Mouse (Mus musculus) c-Kit-negative CD71-positive TER-119-positive erythroid progenitor cells, embryonic 14.5 days (primary cell): ENCODE results near the gene Spaar.

Experiments
- DNase-seq: peaks from one replicate; pipeline ENCODE4 v3.0.0-alpha.2; 2013; ENCODE audit warnings: low read depth, low spot score

The Spaar gene

DNA sequence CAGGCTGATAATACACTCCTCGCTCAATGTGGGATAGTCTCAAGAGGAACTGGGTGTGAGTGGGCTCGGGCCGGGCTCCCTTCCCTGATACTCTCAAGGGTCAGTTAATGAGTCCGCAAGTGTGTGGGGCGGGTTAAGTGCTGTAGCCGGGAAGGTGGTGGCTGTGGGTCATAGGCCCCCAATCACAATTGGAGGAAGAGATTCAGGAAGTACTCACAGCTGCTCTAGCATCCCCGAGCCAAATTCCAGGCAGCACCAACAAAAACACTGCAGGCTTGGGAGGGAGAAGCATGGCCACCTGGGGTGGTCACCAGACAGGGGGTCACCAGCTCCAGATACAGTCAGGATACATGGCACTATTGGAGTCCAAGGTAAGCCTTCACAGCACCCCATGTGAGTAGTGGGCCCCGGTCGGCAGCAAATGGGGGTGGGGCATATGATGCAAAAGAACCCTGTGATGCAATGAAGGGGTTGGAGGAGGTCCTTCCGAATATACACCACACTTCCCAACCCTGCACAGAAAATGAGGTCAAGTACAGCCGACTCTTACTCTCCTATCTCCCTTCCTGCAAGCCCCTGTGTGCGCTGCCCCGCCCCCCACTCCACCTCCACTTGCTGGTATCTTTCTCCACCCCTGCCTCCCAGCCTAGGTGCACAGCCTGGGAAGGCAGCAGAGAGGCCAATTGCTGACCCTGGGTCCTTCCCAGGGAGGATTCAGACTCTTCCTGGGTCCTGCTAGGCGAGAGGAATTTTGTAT is at the start of gene Spaar:
TSS of gene Spaar (plus strand) at position 241 of the 757 bp plus-strand sequence.
- DNase-seq, result no peak

DNA sequence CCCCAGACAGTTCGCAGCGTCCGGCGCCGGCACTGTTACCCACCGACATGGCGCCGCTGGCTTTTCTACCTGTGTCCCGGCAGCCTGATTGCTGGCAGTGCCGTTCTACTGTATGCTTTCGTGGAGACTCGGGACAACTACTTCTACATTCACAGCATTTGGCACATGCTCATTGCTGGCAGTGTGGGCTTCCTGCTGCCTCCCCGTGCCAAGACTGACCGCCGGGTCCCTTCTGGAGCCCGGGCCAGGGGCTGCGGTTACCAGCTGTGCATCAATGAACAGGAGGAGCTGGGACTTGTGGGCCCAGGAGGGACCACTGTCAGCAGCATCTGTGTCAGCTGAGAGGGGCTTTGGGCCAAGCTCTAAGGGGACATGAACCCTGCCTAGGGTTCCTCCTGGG is 39.8 kb upstream of the Spaar start:
- no peak for DNase-seq

DNA sequence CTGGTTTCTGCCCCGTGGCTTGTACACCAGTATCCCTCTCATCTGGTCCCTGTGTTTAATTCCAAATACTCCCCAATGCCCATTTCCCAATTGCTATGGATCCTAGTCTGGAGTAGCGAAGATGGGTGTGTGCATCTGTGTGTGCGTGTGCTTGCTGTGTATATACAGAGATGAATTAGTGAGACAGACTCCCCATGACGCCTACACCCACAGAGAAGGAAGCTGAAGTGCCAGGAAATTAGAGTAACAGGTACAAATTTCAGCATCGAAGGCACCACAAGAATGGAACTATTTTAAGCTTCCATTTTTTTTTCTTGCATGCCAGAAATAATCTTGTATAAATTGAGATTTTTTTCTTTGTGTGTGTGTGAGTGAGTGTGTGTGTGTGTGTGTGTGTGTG is 38.8 kb upstream of the Spaar start:
- no peak for DNase-seq

DNA sequence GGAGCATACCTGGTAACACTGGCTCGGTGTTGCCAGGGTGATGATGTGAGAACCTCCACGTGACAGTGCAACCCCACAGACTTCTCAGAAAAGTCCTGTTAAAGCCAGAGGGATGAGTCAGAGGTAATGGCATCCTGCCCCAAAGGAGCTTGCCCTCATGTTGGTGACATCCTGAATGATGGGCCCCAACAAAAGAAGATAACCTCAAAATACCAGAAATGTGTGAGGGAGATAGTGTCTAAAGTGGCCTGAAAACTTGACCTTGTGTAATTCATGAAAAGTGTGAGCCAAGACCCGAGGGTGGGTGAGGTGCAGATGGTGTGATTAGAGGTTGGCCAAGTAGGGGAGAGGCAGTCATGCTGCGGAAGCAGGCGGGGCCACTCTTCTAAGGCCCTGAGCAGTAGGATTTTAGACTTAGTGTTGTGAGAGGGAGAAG is 36.0 kb upstream of the Spaar start:
- no peak for DNase-seq

DNA sequence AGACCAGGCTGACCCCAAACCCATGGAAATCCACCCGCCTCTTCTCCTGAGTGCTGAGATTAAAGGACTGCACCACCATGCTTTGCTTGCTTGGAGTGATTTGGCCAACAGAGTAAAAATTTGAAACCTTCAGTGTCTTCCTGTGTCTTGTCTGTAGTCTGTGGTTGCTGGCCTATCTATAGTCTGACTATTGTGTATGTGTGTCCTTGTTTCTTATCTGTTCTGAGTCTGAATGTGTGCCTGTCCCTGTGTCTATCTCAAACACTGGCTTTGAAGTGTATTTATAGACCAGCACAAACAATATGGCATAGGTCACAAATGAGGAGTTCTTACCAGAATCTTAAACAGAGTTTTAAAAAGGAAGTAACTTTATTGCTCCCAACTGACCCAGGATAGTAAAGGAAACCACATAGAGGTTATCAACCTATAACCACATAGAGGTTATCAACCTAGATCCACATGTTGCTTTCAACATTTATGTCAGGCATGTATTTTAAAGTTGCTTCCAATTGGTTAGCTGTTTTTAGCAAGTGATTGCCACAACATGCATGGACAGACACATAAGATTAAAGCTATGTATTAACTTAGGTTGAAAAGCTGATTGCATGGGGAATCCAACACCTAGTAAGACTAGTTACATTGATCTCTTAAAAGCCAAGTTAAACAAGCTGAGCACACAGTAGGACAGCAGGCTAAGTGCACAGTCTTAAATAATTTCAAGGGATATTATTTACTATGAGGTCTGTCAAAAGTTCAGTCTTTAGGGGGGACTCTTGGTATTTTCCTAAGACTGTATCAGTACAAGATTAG is 35.2 kb upstream of the Spaar start:
- no peak for DNase-seq

DNA sequence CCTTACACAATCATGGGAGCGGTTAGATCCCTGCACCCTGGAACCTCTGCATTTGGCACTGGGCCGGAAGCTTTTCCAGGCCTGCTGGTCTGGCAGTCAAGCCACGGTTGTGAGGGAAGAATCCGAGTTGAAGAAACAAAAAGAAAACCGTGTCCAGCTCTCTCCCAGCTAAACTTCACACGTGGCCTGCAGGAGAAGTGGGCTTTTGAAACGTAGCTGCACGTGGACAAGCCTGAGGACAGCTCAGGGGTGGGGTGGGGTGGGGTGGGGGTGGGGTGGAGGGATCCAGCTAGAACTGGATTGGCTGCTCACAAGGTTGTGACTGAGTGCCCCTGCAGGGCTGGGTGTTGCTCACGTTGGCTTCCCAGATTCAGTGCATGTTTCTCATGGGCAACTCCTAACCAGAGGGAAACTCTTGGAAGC is 34.6 kb upstream of the Spaar start:
- no peak for DNase-seq

DNA sequence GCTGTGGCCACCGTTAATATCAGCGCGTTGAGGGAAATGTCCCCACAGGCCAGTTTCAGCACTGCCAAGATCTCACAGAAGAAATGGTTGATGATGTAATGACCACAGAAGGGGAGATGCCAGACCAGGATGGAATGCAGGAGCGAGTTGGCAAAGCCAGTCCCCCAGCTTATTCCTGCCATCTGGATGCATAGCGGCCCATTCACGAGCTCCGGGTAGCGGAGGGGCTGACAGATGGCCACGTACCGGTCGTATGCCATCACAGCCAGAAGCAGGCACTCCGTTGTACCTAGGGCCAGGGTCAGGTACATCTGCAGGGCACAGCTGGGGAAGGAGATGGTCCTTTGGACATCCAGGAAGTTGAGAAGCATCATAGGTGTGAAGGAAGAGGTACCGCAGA is 33.3 kb upstream of the Spaar start:
- no peak for DNase-seq

DNA sequence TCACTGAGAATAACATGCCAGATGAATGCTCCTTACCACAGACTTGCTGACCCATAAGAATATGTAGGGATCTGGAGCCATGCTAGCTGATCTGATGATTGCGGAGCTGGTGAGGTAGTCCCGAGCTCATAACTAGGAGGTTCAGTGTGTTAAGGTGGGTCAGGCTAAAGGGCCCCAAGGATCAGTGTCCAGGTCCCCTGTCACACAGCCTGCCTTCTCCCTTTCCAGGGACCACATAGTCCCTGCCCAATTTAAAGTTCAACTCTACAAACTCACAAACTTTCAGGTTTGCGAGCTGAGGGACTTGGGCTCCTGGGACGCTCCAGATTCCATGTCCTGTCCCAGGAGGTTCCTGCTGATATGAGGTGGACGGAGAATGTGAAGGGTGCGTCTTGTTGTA is 29.1 kb upstream of the Spaar start, which contains the start of gene Olfr70:
TSS of gene Olfr70 (minus strand) at position 101 of the 400 bp plus-strand sequence.
- DNase-seq, result no peak

DNA sequence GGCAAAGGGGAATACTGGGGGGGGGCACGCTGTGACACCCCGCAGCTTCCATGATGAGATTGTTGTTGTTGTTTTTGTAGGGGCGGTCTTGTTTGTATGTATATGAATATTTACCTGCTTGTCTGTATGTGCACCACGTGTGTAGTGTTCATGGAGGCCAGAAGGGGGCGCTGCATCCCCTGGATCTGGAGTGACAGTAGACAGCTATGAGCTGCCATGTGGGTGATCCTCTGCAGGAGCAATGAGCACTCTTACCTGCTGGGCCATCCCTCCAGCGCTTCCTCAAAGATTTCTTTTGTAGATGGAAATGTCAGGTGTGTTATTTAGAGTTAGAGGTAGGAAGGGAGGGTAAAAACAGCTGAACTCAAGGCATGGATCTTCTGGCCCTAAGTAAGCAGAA is 26.4 kb upstream of the Spaar start:
- peak; percentile 8 for DNase-seq

DNA sequence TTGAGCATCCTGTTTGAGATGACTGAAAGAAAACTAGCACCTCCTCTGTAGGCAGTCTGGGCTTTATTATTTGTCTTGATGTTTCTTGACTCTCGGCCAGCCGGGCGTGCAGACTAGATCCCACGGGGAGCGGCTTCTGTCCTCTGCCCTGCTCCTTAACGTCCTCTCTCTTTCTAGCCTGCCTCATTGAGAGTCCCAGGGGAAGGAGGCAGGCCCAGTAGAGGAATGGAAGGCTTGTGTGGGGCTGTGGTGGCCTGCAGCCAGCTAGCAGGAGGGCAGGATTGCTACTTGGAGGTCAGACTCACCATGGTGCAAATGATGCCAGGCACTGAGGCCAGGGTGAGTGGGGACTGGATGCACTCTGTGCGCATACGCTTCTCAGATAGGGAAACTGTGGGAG is 26.0 kb upstream of the Spaar start:
- DNase-seq, result no peak

DNA sequence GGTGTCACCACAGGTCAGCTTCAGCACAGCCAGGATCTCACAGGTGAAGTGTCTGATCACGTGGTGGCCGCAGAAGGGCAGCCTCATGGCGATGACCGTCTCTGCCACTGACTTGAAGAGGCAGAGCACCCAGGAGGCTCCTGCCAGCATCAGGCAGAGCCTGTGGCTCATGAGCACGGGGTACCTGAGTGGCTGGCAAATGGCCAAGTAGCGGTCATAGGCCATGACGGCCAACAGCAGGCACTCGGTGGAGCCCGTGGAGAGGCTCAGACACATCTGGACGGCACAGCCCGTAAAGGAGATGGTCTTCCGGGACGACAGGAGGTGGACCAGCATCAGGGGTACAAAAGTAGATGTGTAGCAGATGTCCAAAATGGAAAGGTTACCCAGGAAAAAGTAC is 23.8 kb upstream of the Spaar start:
- DNase-seq, result no peak

DNA sequence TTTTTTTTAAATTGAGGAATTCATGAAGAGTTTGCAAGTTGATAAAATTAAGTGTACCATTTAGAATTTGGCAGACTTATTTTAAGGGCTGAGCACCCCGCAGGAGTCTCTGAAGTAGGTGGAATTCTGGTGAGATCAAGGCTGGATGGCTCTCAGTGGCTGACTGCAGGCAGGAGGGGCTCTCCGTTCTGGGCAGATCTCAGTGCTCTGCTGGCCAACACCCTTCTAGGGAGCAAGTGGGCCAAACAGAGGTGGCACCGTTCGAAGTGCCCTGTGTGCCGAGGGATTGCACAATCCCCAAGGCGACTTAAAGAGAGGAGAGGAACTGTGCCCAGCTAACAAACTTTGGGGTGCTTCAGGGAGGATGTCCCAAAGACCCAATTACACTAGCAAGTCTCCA is 20.0 kb upstream of the Spaar start, which contains the start of gene Olfr71:
TSS of gene Olfr71 (minus strand) at position 387 of the 400 bp plus-strand sequence.
- no peak for DNase-seq

DNA sequence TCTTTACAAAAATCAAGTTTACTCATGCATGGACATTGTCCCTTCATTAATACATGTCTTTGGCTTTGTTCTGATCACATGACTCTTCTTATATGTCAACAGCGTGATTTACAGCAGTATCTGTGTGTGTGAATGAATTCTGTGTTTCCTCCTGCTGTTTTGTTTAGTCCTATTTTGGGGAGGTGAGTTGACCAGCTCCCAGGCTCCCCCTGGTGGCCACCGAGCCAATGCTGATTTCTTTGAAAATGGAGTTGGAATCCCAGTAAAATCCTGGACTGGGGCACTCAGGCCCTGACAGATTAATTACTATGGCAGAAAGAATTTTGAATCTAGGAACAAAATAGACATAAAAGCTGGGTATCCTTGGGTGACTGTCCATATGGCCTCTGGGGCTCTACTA is 18.0 kb upstream of the Spaar start:
- DNase-seq, result peak; percentile 34

DNA sequence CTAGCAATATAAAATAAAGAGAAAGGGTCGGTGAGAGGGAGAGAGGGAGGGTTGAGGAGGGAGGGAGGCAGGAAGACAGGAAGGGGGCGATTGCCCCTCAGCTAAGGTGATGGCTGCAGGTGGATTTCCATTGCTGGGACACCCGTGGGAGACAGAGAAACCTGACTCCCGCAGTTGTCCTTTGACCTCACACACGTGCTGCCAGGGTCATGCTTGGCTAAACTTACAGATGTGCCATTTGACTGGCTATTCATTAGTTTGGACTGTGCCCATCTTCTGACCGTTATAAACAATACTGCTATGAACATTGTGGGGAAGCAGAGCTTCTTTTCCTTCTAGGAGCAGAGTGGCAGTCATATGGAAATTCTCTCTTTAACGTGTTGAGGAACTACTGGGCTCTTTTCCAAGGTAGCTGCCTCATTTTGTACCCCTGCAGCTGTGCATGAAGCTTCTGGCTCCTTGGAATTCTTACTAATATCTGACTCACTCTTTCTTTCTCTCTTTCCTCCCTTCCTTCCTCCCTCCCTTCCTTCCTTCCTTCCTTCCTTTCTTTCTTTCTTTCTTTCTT is 16.1 kb upstream of the Spaar start:
- no peak for DNase-seq

DNA sequence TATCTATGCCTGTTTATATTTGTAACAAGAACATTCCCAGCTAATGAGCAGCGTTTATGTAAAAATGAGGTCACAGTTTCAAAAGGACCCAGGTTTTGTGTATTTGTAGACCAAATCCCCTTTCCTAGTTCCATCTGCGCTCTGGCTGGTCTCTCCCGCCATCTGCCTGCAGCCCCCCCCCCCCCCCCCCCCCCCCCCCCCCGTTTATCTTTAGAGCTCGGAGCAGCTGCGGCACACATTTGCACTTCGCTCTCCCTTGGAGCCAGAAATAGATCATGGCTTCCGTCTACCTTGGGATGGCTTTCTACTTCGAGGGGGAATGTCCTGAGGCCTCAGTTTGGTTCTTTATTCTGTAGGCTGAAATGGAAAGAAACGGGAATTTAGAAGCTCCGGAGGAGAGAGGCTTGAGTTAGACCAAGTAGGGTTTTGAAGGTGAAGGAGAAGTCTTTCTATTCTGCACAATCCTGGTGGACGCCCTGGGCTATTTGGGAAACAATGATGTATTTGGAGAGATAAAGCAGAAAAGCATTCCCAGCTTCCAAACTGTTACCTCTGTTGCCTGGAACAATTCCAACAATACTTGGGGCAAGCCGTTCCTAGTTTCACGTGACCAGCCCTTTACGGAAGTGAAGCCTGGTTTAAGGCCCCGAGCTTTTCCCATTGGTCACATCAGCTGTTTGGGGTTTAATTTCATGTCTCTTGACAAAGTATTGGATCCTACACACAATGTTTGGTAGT is 9.2 kb upstream of the Spaar start:
- no peak for DNase-seq

DNA sequence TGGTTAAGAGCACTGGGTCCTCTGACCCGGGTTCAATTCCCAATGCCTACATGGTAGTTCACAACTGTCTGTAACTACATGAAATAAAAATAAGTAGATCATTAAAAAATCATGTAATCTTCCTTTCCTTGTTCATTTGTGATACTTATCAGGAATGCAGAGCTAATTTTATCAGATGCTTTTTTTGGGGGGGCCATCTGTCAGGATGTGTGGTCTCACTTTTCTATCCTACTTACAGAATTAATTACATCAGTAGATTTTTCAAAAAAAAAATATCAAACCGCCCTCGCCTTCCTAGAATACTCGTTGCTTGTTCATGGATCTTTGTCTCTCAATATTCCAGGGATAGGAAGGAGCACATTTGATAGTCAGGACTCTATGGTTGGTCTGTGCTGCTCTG is 7.6 kb upstream of the Spaar start:
- DNase-seq, result no peak

DNA sequence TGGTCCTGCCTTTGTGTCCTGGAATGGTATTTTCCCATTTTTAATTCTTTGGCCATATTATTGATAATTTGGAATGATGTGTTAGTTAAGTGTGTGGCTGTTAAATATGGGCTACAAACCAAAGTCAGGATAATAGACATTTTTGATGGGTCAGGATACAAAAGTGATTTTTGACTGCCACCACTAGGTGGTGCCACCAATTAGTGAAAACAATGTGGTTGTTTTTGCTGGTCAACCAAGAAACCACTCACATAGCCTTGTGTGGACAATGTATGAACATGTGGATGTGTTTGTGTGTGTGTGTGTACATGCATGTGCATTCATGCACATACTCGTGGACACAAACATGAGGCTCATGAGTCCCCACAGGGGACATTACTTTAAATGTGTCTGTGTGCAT is 5.1 kb upstream of the Spaar start:
- DNase-seq, result no peak

DNA sequence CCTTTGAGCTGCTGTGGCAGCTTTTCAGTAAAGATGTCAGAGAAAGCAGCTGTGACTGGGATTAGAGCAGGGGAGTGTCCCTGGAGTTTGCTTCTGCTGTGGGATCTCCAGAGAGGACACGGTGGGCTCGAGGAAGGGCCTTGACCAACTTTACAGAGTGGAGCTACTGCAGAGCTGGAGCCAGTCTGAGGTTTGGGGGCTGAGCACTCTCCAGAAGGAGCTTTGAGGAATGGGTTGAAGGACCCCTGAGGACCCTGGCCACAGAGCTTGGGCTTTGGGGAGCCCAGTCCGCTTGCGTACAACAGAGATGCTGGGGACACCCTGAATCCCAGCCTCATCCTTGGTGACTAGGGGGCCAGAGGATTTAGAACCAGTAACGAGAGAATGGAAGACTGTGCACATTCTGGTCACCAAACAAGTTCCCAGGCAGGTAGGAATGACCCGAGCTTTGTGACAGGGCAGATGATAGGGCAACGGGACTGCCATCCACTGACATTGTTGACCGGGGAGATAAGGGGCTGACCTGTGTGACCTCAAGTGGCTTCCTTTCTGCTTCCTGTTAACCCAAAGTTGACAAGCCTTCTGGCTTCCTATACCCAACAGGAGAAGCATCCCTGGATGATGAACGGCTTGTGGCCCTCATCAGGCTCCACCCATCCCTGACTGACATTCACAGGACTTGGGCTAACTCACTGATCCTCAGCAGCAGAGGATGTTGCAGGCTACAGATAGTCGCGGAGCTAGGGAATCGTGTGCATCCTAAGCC is 3.4 kb upstream of the Spaar start:
- DNase-seq, result no peak

DNA sequence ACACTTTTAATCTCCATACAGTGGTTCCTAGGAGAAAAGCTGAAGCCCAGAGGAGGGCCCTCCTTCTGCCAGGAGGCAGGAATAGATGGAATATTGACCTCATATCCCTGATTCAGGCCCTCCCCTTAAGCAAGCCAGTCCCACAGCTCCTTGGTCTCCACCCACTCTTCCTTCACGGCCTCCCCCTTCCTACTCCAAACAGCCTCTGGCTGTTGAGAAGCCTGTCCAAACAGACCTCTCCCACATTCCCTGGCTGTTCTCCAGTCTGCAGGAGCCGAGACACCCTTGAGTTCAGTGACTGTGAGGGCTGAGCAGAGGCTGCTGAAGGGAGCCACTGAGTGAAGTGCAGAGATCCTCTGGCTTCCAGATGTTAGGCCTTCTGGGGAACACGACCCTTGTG is 2.8 kb upstream of the Spaar start, which contains the start of gene Hrct1:
TSS of gene Hrct1 (plus strand) at position 194 of the 400 bp plus-strand sequence.
- DNase-seq, result no peak

DNA sequence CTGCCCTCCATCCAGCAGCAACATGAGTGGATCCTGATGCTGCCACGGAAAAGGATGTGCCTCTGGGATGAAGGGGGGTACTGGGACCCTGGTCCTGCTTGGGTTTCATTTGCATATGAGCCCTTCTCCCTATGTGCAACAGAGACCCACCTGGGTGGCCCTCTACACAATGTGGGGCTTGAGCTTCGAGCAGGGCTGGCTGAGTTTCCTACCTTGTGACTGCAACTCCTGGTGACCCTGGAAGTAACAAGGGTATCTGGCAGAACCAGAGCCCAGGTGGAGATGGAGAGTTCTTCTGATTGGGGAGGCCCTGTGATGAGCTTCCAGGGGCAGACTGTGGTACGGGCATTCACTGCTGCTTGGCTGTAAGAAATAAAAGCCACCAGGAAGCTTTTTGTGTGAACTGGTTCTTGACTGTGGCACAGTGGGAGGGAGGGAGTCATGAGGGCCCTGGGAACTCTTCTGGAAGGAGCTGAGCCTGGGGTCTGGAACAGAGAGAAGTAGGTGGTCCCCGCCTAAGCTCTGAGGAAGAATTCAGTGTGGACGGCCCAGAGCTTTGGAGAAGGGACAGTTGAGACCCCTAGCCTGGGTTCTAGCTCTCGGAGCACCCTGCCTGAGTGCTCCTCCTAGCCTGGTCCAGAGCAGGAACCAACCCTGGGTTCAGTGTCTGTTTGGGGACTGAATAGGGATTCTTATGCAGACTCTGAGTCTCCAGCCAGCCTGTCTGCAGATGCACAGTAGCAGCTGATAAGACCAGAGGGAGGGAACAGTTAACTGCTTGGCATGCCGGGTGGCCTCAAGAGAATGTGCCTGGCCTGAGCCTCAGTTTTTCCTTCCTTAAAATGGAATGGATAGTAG is 1.9 kb upstream of the Spaar start:
- no peak for DNase-seq
